Mouse (Mus musculus) thymus, adult 2 months (tissue): ENCODE measurements around the gene Scamp2.

Experiments used
- CTCF ChIP-seq: fragments of 200-500 bp; IDR thresholded peaks from 2 replicates; pipeline ENCODE4 v1.5.1; 2012; ENCODE audit warnings: mild to moderate bottlenecking, control low read depth, low read length, moderate library complexity, borderline replicate concordance; ENCODE audit not compliant: control insufficient read depth, poor library complexity, insufficient read depth; ENCODE audit errors: extremely low read depth
- POLR2A ChIP-seq: fragments of 200-500 bp; IDR thresholded peaks from 2 replicates; pipeline ENCODE4 v1.6.1; 2012; ENCODE audit warnings: mild to moderate bottlenecking, low read length, control low read depth, moderate library complexity; ENCODE audit not compliant: control insufficient read depth, poor library complexity, insufficient read depth; ENCODE audit errors: extremely low read depth

DNA sequence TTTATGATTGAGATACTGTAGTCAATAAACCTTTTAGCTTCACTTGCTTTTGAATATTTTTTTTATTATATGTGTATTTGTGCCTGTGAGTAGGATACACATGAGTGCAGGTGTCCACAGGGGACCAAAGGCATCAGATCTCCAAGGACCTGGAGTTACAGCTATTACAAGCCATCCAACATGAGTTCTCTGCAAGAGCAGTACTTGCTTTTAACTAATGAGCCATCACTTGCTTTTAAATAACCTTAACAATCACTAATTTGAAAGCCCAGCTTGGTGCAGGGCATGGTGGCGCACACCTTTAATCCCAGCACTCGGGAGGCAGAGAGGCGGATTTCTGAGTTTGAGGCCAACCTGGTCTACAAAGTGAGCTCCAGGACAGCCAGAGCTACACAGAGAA is 6.0 kb upstream of the Scamp2 start:
- TF ChIP-seq CTCF = no peak
- TF ChIP-seq POLR2A = no peak
